Mouse (Mus musculus) heart, postnatal 0 days (tissue): ENCODE measurements around the gene Mipol1. TPM values are rescaled to one million over a fixed set of nuclear protein-coding genes. Genes with fewer than 3 reads are reported as not detected.

Experiments
- ATAC-seq: fragments of 200-750 bp; cut with Nextera tagmentation; 2 replicates; pipeline ENCODE4 v1.8.0; 2017; ENCODE audit warnings: low read depth, moderate number of reproducible peaks, moderate library complexity; ENCODE audit not compliant: insufficient read depth
- DNase-seq: peaks from one replicate; pipeline ENCODE4 v3.0.0-alpha.2; 2016; ENCODE audit warnings: low spot score
- H3K27ac ChIP-seq: fragments of 300-500 bp; sonication (generic); 2 replicates; pipeline ENCODE4 v1.5.1; 2014; ENCODE audit warnings: low read depth, mild to moderate bottlenecking
- H3K27me3 ChIP-seq: fragments of 300-500 bp; sonication (generic); 2 replicates; pipeline ENCODE4 v1.6.1; 2014; ENCODE audit warnings: low read length, mixed read lengths; ENCODE audit not compliant: control insufficient read depth, insufficient read depth
- H3K36me3 ChIP-seq: fragments of 300-500 bp; sonication (generic); replicated peaks from 2 replicates; pipeline ENCODE4 v1.6.1; 2014; ENCODE audit warnings: low read length, mixed read lengths; ENCODE audit not compliant: control insufficient read depth, insufficient read depth
- H3K4me1 ChIP-seq: fragments of 300-500 bp; sonication (generic); 2 replicates; pipeline ENCODE4 v1.6.1; 2014; ENCODE audit warnings: antibody characterized with exemption; ENCODE audit not compliant: control insufficient read depth, insufficient read depth
- H3K4me2 ChIP-seq: fragments of 300-500 bp; sonication (generic); 2 replicates; pipeline ENCODE4 v1.6.1; 2014; ENCODE audit warnings: low read depth, mild to moderate bottlenecking, low read length, moderate library complexity
- H3K4me3 ChIP-seq: fragments of 300-500 bp; sonication (generic); 2 replicates; pipeline ENCODE4 v1.5.1; 2014; ENCODE audit warnings: low read depth, low read length
- H3K9ac ChIP-seq: fragments of 300-500 bp; sonication (generic); replicated peaks from 2 replicates; pipeline ENCODE4 v1.6.1; 2014; ENCODE audit warnings: low read depth, low read length, mixed read lengths
- H3K9me3 ChIP-seq: fragments of 300-500 bp; sonication (generic); replicated peaks from 2 replicates; pipeline ENCODE4 v1.6.1; 2016; ENCODE audit warnings: low read length; ENCODE audit not compliant: control insufficient read depth
- CTCF ChIP-seq: IDR thresholded peaks from 2 replicates; pipeline ENCODE4 v1.5.1; 2016; ENCODE audit warnings: antibody characterized with exemption, control low read depth, low read depth
- EP300 ChIP-seq: IDR thresholded peaks from 2 replicates; pipeline ENCODE4 v1.6.1; 2016; ENCODE audit warnings: antibody characterized with exemption, low read depth
- WGBS: fragments of 180-500 bp; shearing (Covaris S2); extraction: QIAGEN DNeasy Blood & Tissue Kit; methylation state at CpG from one replicate; pipeline ENCODE4 v1.1.7; 2014; 5-methylcytosine and 5-hydroxymethylcytosine counted together
- polyA plus RNA-seq: library from polyadenylated mRNA; unstranded; fragments of >200 nt; fragmentation: Nextera tagmentation; extraction: Ambion mirVana; gene quantifications from 2 replicates; pipeline ENCODE4 v1.2.1, GENCODE M21; 2015
- total RNA-seq: library from RNA; depleted of rRNA; stranded (reverse); fragments of >200 nt; gene quantifications from 2 replicates; pipeline ENCODE4 v1.2.3, GENCODE M21; 2014; ENCODE audit warnings: low replicate concordance

Mipol1 gene
- total and polyA plus RNA-seq, 2 experiments from 2014 or later = 5.9 to 6.9 TPM

- 75% methylated on average over 3 of the region's 3 CpGs for WGBS
- no peak for TF ChIP-seq EP300
- TF ChIP-seq CTCF = no peak
- ATAC-seq = no peak
These were observed 141.7 kb downstream of the Mipol1 start for GRCm38 (mm10) chr12:57371790-57372547.

DNA sequence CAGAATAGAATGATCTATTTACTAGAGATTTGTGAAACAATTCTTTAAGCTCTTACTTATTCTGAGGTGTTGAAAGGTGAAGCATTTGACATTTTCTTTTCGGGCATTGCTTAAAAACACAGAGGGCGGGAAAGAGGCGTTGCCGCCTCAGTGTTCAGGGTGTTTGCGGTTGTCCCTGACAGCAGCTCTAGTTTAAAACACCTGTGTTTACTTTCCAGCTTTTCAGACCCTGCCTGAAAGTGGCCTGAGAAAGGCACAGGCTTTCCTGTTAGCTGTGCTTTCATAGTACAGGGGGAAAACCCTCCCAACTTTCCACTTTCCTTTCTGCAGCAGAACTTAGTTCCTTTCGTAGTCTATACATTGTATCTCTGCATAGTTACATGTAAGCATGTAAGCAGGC lies 152.6 kb downstream of the Mipol1 start:
- H3K9me3 ChIP-seq = no peaks in the 10 kb centered on the region
- no peak overlapping the region for H3K4me2 ChIP-seq
- H3K9ac ChIP-seq = no peak overlapping the region
- TF ChIP-seq EP300 (no peak), CTCF (no peak)
- DNase-seq (no peak), ATAC-seq (no peak)
- H3K27ac ChIP-seq = no peak overlapping the region
- H3K4me3 ChIP-seq = no peak overlapping the region
- no peaks in the 10 kb centered on the region for H3K4me1 ChIP-seq
- 64% methylated on average over 6 of the region's 6 CpGs for WGBS
- no peaks in the 10 kb centered on the region for H3K36me3 ChIP-seq
- H3K27me3 ChIP-seq = no peaks in the 10 kb centered on the region

More at GRCm38 (mm10) chr12:57371790-57372547, 141.7 kb downstream of the Mipol1 start:
- no peaks in the 10 kb centered on the region for H3K4me1 ChIP-seq
- no peak overlapping the region for H3K9ac ChIP-seq
- no peak overlapping the region for H3K27ac ChIP-seq
- no peaks in the 10 kb centered on the region for H3K9me3 ChIP-seq
- DNase-seq = no peak
- H3K36me3 ChIP-seq = no peaks in the 10 kb centered on the region
- no peak overlapping the region for H3K4me3 ChIP-seq
- H3K27me3 ChIP-seq = no peaks in the 10 kb centered on the region
- H3K4me2 ChIP-seq = no peak overlapping the region

- 73% methylated on average over 2 of the region's 2 CpGs for WGBS
- Histone ChIP-seq H3K4me2 (no peak overlapping the region), H3K27me3 (no peaks in the 10 kb centered on the region), H3K4me1 (no peaks in the 10 kb centered on the region), H3K36me3 (no peaks in the 10 kb centered on the region), H3K9ac (no peak overlapping the region), H3K27ac (no peak overlapping the region), H3K9me3 (no peaks in the 10 kb centered on the region), H3K4me3 (no peak overlapping the region)
- no peak for TF ChIP-seq CTCF
- TF ChIP-seq EP300 = no peak
- DNase-seq (no peak), ATAC-seq (no peak)
These were observed 157.5 kb downstream of the Mipol1 start for GRCm38 (mm10) chr12:57387588-57388292.

DNA sequence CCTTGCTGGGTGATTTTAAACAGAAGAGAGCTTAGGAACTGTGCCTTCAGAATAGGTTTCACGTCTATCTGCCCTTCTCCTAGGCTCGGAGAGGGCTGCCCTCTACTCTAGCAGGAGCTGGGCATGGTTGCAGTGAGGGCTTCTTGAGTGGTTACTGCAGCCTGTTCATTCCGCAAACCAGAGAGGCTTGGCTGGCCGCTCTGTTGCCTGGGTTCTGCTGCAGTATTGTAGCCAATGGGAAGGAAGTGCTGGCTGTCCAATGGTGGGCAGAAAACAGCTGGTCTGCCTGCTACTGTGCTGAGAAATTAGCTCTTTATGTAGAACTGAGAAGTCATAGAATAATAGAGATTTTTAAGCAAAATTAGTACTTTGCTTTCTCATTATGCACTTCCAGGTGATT lies 169.3 kb downstream of the Mipol1 start:
- Histone ChIP-seq H3K27me3 (no peaks in the 10 kb centered on the region), H3K27ac (no peak overlapping the region), H3K9ac (no peak overlapping the region), H3K36me3 (no peaks in the 10 kb centered on the region), H3K9me3 (no peaks in the 10 kb centered on the region), H3K4me2 (no peak overlapping the region), H3K4me3 (no peak overlapping the region), H3K4me1 (no peaks in the 10 kb centered on the region)
- WGBS = 62% methylated on average over 4 of the region's 4 CpGs
- ATAC-seq (no peak), DNase-seq (no peak)
- TF ChIP-seq CTCF = no peak
- no peak for TF ChIP-seq EP300

DNA sequence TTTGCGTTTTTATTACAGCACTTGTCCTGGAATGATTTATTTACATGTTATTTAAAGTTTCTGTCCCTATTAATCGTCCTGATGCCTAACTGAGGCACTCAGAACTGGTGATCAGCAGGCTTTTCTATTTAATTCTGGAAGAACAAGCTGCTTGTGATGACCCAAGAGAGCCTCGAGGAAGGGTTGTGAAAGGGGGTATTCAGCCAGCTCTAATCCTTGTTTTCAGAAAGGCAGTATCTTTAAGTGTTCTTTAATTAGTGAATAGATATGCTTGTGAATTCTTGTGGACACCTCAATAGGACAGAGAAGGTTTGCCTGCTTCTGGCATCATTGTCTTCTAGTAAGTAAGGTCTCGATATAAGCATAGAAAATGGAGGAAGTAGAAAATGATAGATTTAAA lies 170.0 kb downstream of the Mipol1 start:
- H3K4me1 ChIP-seq = no peaks in the 10 kb centered on the region
- 57% methylated on average over 4 of the region's 4 CpGs for WGBS
- H3K4me3 ChIP-seq = no peak overlapping the region
- no peak overlapping the region for H3K27ac ChIP-seq
- no peaks in the 10 kb centered on the region for H3K27me3 ChIP-seq
- H3K36me3 ChIP-seq = no peaks in the 10 kb centered on the region
- no peaks in the 10 kb centered on the region for H3K9me3 ChIP-seq
- ATAC-seq = no peak
- H3K9ac ChIP-seq = no peak overlapping the region
- TF ChIP-seq CTCF (no peak), EP300 (no peak)
- no peak for DNase-seq
- H3K4me2 ChIP-seq = no peak overlapping the region
